Mouse (Mus musculus): ENCODE results near the gene Ccdc85c.

- TF ChIP-seq EP300 (IDR thresholded peaks at IDR 0.05; ENCODE audit: low read length), result no peak
- TF ChIP-seq MAFK (IDR thresholded peaks at IDR 0.05; ENCODE audit: insufficient replicate concordance, low read length), result no peak
- TF ChIP-seq POLR2A (IDR thresholded peaks at IDR 0.05; ENCODE audit: low read depth, low read length), result no peak
- TF ChIP-seq CTCF (conservative IDR thresholded peaks at IDR 0.05 in 1 of 2, IDR thresholded peaks at IDR 0.05 in 1 of 2; ENCODE audit: low read depth in 2 of 2, low read length in 2 of 2), result no peak
These were observed 41.4 kb upstream of the Ccdc85c start for GRCm38 (mm10) chr12:108316655-108317054.

Measured in CH12.LX (cell line).